Mouse (Mus musculus) bone marrow macrophage, adult 2 months (primary cell): ENCODE measurements around the gene Pcx.

ENCODE experiments used
- CTCF ChIP-seq: IDR thresholded peaks from 2 replicates; pipeline ENCODE4 v1.5.1; 2012; ENCODE audit warnings: low read depth, mild to moderate bottlenecking, low read length, moderate library complexity
- POLR2A ChIP-seq: IDR thresholded peaks from 2 replicates; pipeline ENCODE4 v1.6.1; 2012; ENCODE audit warnings: mild to moderate bottlenecking, low read depth, low read length, borderline replicate concordance

- TF ChIP-seq CTCF = no peak
- TF ChIP-seq POLR2A = no peak
Observed at GRCm38 (mm10) chr19:4602459-4602858, 92.2 kb downstream of the Pcx start.
